Mouse (Mus musculus) intestine, embryonic 15.5 days (tissue): ENCODE results near the gene Gnao1. TPM values are rescaled to one million over a fixed set of nuclear protein-coding genes. Genes with fewer than 3 reads are reported as not detected.

Experiments
- ATAC-seq: fragments of 200-750 bp; cut with Nextera tagmentation; 2 replicates; pipeline ENCODE4 v1.8.0; 2017; ENCODE audit warnings: moderate TSS enrichment, moderate library complexity
- H3K27ac ChIP-seq: fragments of 300-500 bp; sonication (generic); 2 replicates; pipeline ENCODE4 v1.5.1; 2015; ENCODE audit warnings: mild to moderate bottlenecking, inconsistent platforms
- H3K27me3 ChIP-seq: fragments of 300-500 bp; sonication (generic); replicated peaks from 2 replicates; pipeline ENCODE4 v1.6.1; 2015; ENCODE audit warnings: inconsistent platforms
- H3K36me3 ChIP-seq: fragments of 300-500 bp; sonication (generic); 2 replicates; pipeline ENCODE4 v1.6.1; 2015; ENCODE audit warnings: inconsistent platforms
- H3K4me1 ChIP-seq: fragments of 300-500 bp; sonication (generic); replicated peaks from 2 replicates; pipeline ENCODE4 v1.6.1; 2015; ENCODE audit warnings: inconsistent platforms
- H3K4me2 ChIP-seq: fragments of 300-500 bp; sonication (generic); replicated peaks from 2 replicates; pipeline ENCODE4 v1.6.1; 2015; ENCODE audit warnings: mild to moderate bottlenecking, inconsistent platforms
- H3K4me3 ChIP-seq: fragments of 300-500 bp; sonication (generic); replicated peaks from 2 replicates; pipeline ENCODE4 v1.5.1; 2015; ENCODE audit warnings: inconsistent platforms
- H3K9ac ChIP-seq: fragments of 300-500 bp; sonication (generic); 2 replicates; pipeline ENCODE4 v1.6.1; 2015; ENCODE audit warnings: inconsistent platforms
- H3K9me3 ChIP-seq: fragments of 300-500 bp; sonication (generic); 2 replicates; pipeline ENCODE4 v1.6.1; 2016; ENCODE audit warnings: inconsistent platforms
- WGBS: fragments of 180-500 bp; shearing (Covaris S2); methylation state at CpG from one replicate; pipeline ENCODE4 v1.1.7; 2015; 5-methylcytosine and 5-hydroxymethylcytosine counted together
- polyA plus RNA-seq: library from polyadenylated mRNA; unstranded; fragments of >200 nt; fragmentation: Nextera tagmentation; extraction: Ambion mirVana; gene quantifications from 2 replicates; pipeline ENCODE4 v1.2.1, GENCODE M21; 2015

Gene Gnao1
- polyA plus RNA-seq, 1 experiment from 2014 or later: 13.8 TPM

DNA sequence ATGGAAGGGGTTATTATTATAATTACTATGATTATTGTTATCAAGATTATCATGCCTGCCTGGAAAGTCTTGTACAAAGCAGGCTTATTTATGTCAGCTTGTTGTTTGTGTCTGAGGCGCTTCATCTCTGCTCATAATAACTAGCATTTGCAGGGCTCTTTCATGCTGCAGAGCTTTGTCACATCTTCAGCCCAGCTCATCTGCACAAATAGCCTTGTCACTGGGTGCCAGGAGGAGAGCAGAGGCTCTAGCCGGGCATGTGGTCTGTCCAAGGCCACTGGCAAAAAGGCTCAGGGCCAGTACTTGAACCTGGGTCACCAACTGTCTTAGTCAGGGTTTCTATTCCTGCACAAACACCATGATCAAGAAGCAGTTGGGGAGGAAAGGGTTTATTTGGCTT is 123.5 kb downstream of the Gnao1 start:
- no peaks in the 10 kb centered on the region for H3K36me3 ChIP-seq
- H3K27ac ChIP-seq: no peak overlapping the region
- 0 out of 2 replicates have a peak, but pooled peaks cover 2% of the 10 kb centered on the region for H3K4me1 ChIP-seq
- WGBS: 93% methylated on average over 2 of the region's 2 CpGs
- H3K27me3 ChIP-seq: no peaks in the 10 kb centered on the region
- no peak for ATAC-seq
- H3K9me3 ChIP-seq: no peaks in the 10 kb centered on the region
- no peak overlapping the region for H3K4me2 ChIP-seq
- no peak overlapping the region for H3K4me3 ChIP-seq
- no peak overlapping the region for H3K9ac ChIP-seq

DNA sequence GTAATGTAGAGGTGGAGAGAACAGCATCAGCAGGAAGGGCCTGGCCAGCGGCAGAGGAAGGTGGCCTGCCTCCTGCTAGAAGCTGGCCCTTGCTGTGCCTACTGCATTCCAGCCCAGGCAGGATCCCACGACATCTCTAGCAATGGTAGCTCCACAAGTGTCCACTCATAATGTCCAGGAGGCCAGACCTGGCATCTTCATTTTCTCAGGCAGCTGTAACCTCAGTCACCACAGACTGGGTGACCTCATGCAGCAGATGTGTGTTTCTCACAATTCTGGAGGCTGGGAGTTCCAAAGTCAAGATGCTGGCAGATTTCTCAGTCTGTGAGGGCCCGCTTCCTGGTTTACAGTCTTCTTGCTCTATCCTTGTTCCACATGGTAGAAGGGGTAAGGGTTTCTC is 128.4 kb downstream of the Gnao1 start:
- Histone ChIP-seq H3K36me3 (no peaks in the 10 kb centered on the region), H3K4me1 (no peaks in the 10 kb centered on the region), H3K27ac (no peak overlapping the region), H3K9ac (no peak overlapping the region), H3K4me3 (no peak overlapping the region), H3K4me2 (no peak overlapping the region), H3K9me3 (no peaks in the 10 kb centered on the region), H3K27me3 (no peaks in the 10 kb centered on the region)
- no peak for ATAC-seq
- 81% methylated on average over 3 of the region's 3 CpGs for WGBS

DNA sequence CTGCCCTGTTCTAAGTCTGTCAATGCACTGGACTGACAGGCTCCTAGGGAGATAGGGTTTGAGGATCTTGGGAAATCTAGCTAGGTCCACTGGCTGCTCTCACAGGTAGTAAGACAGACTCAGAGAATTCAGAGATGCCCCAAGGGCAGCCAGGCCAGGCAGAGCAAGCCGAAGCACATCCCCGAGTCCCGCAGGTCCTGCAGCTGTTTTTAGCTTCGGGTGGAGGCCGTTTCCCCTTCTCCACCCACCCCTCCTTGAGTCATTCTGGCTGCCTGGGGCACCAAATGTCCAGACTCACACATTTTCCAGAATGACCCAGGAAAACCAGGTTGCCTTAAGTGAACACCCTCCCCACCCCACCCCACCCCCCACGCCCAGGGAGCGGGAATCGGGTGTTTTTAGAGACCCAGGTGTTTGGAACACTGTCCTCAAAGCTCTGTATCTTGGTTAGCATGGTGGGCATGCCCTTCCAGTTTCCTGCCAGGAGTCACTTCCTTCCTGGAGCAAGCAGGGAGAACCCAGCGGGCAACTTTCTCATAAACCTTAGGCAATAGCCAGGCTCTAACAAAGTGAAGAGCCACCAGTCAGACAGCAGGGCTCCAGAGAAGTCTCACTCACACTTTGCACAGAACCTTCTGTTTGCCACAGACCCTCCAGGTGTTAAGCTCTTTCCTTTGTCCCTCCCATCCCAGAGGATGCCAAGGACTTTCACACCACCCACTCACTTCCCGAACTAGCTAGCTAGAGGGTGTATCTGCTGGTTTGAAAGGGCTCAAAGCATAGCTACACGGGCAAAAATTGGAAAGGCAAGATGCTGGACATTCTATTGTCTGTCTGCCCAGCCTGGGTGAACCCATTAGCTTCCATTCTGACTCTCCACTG is 131.0 kb downstream of the Gnao1 start:
- Histone ChIP-seq H3K9me3 (no peaks in the 10 kb centered on the region), H3K36me3 (no peaks in the 10 kb centered on the region), H3K4me3 (no peak overlapping the region), H3K9ac (no peak overlapping the region), H3K27ac (no peak overlapping the region), H3K4me2 (no peak overlapping the region), H3K27me3 (no peaks in the 10 kb centered on the region), H3K4me1 (no peaks in the 10 kb centered on the region)
- no peak for ATAC-seq
- 70% methylated on average over 11 of the region's 11 CpGs for WGBS

DNA sequence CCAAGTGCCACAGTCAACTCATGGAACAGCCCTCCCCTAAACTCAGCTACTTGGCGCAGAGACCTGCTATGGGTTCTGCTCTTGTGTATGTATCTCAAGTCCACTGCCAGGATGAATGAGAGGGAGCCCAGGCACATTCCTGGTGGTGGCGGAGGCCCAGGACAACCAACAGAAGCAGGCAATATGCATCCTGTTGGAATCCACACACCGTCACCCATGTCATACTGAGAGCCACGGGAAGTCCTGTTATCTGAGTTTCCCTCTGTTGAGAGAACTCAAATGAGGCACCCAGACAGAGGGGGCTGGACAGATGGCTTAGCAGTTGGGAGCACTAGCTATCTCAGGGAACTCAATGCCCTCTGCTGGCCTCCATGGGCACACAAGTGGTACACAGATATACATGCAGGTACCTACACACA is 131.9 kb downstream of the Gnao1 start:
- ATAC-seq: no peak
- WGBS: 68% methylated on average over 4 of the region's 4 CpGs
- Histone ChIP-seq H3K27ac (no peak overlapping the region), H3K4me3 (no peak overlapping the region), H3K36me3 (no peaks in the 10 kb centered on the region), H3K4me1 (no peaks in the 10 kb centered on the region), H3K9ac (no peak overlapping the region), H3K4me2 (no peak overlapping the region), H3K27me3 (no peaks in the 10 kb centered on the region), H3K9me3 (no peaks in the 10 kb centered on the region)

DNA sequence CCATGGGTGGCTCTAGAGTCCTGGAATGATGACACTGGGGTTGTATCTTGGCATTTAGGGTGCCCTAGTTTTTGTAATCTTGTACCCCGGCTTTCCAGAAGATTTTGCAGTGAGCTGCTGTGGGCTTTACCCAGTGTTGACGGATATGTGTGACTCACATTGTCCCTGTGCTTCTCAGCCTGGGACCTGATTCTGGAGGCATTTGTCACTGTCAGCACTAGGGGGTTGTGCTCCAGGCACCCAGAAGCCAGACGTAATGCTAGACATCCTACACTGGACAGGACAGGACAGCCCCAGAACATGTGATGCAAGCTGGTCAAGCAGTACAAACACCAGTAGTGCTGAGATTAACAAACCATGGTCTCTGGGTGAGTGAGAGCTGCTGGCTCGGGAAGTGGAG is 136.0 kb downstream of the Gnao1 start:
- H3K9me3 ChIP-seq: no peaks in the 10 kb centered on the region
- H3K4me2 ChIP-seq: no peak overlapping the region
- H3K27me3 ChIP-seq: no peaks in the 10 kb centered on the region
- no peaks in the 10 kb centered on the region for H3K4me1 ChIP-seq
- H3K9ac ChIP-seq: no peak overlapping the region
- no peaks in the 10 kb centered on the region for H3K36me3 ChIP-seq
- no peak overlapping the region for H3K27ac ChIP-seq
- 79% methylated on average over 4 of the region's 4 CpGs for WGBS
- no peak overlapping the region for H3K4me3 ChIP-seq
- no peak for ATAC-seq

DNA sequence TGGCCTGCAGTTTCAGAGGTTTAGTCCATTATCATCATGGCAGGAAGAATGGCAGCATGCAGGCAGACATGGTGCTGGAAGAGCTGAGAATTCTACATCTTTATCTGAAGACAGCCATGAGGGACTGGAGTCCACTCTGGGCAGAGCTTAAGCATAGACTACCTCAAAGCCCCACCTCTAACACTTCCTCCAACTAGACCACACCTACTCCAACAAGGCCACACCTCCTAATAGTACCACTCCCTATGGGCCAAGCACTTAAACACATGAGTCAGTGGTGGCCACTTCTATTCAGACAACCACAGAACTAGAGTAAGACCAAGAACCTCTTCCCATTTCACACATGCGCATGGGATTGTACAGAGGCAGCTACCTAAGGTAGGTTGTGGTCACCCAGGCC is 136.6 kb downstream of the Gnao1 start:
- Histone ChIP-seq H3K27me3 (no peaks in the 10 kb centered on the region), H3K4me1 (no peaks in the 10 kb centered on the region), H3K4me2 (no peak overlapping the region), H3K9me3 (no peaks in the 10 kb centered on the region), H3K27ac (no peak overlapping the region), H3K4me3 (no peak overlapping the region), H3K36me3 (no peaks in the 10 kb centered on the region), H3K9ac (no peak overlapping the region)
- ATAC-seq: peak; percentile 83
- 92% methylated on average over 1 of the region's 1 CpGs for WGBS

DNA sequence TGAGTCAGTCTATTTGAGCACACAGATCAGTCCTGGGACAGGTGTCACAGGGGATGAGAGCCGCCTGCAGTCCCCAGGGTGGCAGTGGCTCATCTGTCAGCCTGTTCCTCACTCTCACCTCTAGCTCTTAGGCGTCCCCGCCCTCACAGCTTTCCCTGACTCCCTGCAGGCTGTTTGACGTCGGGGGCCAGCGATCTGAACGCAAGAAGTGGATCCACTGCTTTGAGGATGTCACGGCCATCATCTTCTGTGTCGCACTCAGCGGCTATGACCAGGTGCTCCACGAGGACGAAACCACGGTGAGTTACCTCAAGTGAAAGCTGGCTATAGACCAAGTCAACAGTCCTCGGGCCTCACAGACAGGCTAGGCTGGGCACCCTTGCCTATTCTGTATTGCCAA is 140.4 kb downstream of the Gnao1 start:
- no peaks in the 10 kb centered on the region for H3K4me1 ChIP-seq
- WGBS: 77% methylated on average over 14 of the region's 14 CpGs
- H3K9me3 ChIP-seq: no peaks in the 10 kb centered on the region
- no peak overlapping the region for H3K4me3 ChIP-seq
- H3K36me3 ChIP-seq: no peaks in the 10 kb centered on the region
- no peaks in the 10 kb centered on the region for H3K27me3 ChIP-seq
- ATAC-seq: no peak
- H3K4me2 ChIP-seq: no peak overlapping the region
- H3K9ac ChIP-seq: no peak overlapping the region
- no peak overlapping the region for H3K27ac ChIP-seq

DNA sequence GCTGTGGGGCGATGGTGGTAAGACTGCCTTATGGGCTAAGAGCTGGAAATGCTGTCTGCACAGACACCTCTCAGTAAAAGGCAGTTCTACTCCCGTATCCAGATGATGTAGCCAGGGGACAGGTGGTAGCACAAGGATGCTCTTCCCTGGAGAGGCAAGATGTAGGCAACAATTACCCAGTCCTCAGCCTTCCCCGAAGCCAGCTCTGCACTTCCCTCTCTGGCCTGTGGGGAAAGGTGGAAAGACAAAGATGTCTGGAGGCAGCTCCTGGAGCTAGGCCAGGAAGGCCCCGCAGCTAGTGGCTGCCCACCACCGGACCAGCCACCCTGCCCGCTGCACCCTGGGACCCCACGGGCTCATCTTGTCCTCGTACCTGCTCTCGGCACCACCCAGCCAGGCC is 142.7 kb downstream of the Gnao1 start:
- H3K27me3 ChIP-seq: no peaks in the 10 kb centered on the region
- no peaks in the 10 kb centered on the region for H3K36me3 ChIP-seq
- no peaks in the 10 kb centered on the region for H3K9me3 ChIP-seq
- H3K4me1 ChIP-seq: no peaks in the 10 kb centered on the region
- H3K4me3 ChIP-seq: no peak overlapping the region
- no peak overlapping the region for H3K4me2 ChIP-seq
- no peak overlapping the region for H3K27ac ChIP-seq
- no peak for ATAC-seq
- H3K9ac ChIP-seq: no peak overlapping the region
- WGBS: 84% methylated on average over 9 of the region's 9 CpGs

DNA sequence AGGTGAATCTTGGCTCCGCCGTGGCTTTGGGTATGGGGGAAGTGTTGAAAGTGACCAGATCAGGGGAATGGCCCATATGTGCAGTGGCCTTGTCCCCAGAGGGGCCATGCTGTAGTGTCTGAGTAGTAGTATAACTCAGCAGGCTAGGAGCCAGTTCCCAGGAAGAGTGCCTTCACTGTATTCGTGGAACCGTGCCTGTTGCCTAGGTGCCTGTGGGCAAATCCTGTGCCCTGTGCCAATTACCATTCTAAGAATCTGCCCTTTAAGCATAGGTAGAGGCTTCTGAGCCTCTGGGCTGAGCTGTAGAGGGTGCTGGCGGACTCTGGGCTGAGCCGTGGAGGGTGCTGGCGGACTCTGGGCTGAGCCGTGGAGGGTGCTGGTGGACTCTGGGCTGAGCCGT is 148.6 kb downstream of the Gnao1 start:
- WGBS: 90% methylated on average over 9 of the region's 9 CpGs
- Histone ChIP-seq H3K4me2 (no peak overlapping the region), H3K4me3 (no peak overlapping the region)

DNA sequence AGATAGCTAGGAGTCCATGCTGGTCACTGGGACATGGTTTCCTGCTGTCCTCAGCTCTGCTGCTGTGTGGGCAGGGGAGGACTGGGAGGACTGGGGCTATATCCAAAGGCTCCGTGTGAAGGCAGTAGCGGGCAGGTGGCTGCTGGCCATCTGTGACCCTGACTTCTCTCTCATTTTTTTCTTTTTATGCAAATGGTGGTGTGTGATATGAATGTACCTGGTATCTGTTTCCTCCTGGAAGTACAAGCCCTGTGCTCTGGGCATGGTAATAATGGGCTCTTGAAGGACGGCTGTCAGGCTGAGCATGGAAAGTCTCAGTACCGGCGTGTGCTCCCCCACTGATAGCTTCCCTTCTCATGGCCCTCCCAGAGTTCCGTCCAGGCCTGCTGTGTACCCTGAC is 151.1 kb downstream of the Gnao1 start:
- H3K4me2 ChIP-seq: no peak overlapping the region
- no peaks in the 10 kb centered on the region for H3K4me1 ChIP-seq
- 90% methylated on average over 6 of the region's 6 CpGs for WGBS
- H3K4me3 ChIP-seq: no peak overlapping the region
- no peak for ATAC-seq
- no peak overlapping the region for H3K9ac ChIP-seq
- no peaks in the 10 kb centered on the region for H3K27me3 ChIP-seq
- H3K27ac ChIP-seq: no peak overlapping the region
- H3K9me3 ChIP-seq: no peaks in the 10 kb centered on the region
- H3K36me3 ChIP-seq: no peaks in the 10 kb centered on the region

More for the DNA sequence above, 148.6 kb downstream of the Gnao1 start:
- no peaks in the 10 kb centered on the region for H3K27me3 ChIP-seq
- H3K36me3 ChIP-seq: no peaks in the 10 kb centered on the region
- H3K4me1 ChIP-seq: no peaks in the 10 kb centered on the region
- no peak for ATAC-seq
- H3K27ac ChIP-seq: no peak overlapping the region
- H3K9me3 ChIP-seq: no peaks in the 10 kb centered on the region
- no peak overlapping the region for H3K9ac ChIP-seq

DNA sequence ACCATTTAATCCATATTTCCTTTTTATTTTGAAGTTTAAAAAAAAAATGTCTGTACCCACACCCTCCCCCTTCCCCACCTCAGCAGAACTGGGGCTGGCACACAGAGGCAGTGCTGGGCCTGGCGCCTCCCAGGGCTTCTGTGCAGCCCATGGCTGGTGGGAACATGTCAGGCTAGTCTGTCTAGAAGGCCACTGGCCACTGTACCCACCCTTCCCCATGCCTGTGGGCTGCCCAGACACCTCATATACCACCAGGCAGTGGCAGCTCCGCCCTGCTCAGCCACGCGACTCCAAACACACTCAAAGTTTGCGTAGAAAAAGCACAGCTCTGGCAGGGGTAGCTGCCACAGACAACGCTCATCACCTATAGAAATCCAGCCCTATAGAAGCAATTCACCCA is 158.5 kb downstream of the Gnao1 start:
- no peak overlapping the region for H3K27ac ChIP-seq
- no peaks in the 10 kb centered on the region for H3K4me1 ChIP-seq
- no peak overlapping the region for H3K9ac ChIP-seq
- H3K36me3 ChIP-seq: peaks cover 20% of the 10 kb centered on the region
- no peak overlapping the region for H3K4me2 ChIP-seq
- H3K4me3 ChIP-seq: no peak overlapping the region
- WGBS: 55% methylated on average over 6 of the region's 6 CpGs
- no peaks in the 10 kb centered on the region for H3K27me3 ChIP-seq
- ATAC-seq: 0 out of 2 replicates have a peak, but pooled peaks have one; percentile 26
- no peaks in the 10 kb centered on the region for H3K9me3 ChIP-seq

DNA sequence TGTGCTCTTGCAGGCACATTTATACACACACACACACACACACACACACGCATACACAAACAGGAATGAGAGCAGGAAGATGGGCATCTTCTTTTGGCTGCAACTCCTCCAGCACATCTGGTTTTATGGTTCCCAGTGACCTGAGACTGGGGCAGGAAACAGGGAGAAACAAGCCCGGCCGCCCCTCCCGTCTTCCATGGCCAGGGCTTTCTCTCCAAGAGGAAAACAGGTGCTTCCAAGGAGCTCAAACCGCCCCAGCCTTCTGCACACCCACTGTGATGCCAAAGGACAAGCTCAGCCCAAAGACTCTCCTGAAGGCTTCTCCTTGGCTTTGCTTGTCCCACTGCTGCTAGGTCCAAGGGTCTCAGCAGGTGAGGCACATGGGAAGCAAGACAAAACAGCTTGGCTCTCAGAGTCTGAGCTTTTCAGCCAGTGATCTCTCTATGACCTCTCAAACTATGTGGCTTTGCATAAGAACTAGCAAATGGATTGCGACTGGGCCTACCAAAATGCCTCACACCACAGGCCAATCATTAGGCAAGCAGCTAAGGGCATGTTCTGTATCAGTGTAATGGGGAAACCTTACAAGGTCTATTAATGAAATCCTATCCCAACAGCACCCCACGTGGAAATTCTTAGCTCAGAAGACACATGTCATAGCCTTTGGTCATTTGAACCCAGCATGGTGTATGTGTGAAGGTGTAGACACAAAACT is 160.0 kb downstream of the Gnao1 start:
- H3K4me1 ChIP-seq: no peaks in the 10 kb centered on the region

More for the DNA sequence above, 160.0 kb downstream of the Gnao1 start:
- Histone ChIP-seq H3K9ac (no peak overlapping the region), H3K27ac (no peak overlapping the region), H3K4me2 (no peak overlapping the region), H3K36me3 (peaks cover 30% of the 10 kb centered on the region), H3K9me3 (no peaks in the 10 kb centered on the region), H3K27me3 (no peaks in the 10 kb centered on the region), H3K4me3 (no peak overlapping the region)
- no peak for ATAC-seq
- 75% methylated on average over 7 of the region's 7 CpGs for WGBS
